Mouse (Mus musculus): ENCODE measurements around the gene Fastk. TPM values are rescaled to one million over a fixed set of nuclear protein-coding genes. Genes with fewer than 3 reads are reported as not detected.

Gene Fastk
- polyA plus RNA-seq (2015; fragmentation: Nextera tagmentation; extraction: Ambion mirVana): 88.1 and 96.1 TPM in 2 replicates

- Histone ChIP-seq H3K27ac (peak within 1 kb of the TSS; percentile 94), H3K27me3 (no peaks in the 10 kb centered on the region; the same call in 1 of the 2 replicates), H3K4me3 (peak within 1 kb of the TSS; percentile 93), H3K36me3 (peaks cover 40% of the 10 kb centered on the region), H3K9ac (peak within 1 kb of the TSS; percentile 97), H3K9me3 (no peaks in the 10 kb centered on the region), H3K4me2 (peak within 1 kb of the TSS; percentile 95), H3K4me1 (replicated peaks) (peaks cover 41% of the 10 kb centered on the region)
- ATAC-seq (ENCODE audit: low FRiP score): peak; percentile 83
- WGBS: 0% methylated on average over 55 of the region's 60 CpGs
Observed at GRCm38 (mm10) chr5:24444746-24445427, at the start of gene Fastk. TSS of gene Fastk (minus strand) at chr5:24445287.

- no peak for ATAC-seq (ENCODE audit: low FRiP score)
- Histone ChIP-seq H3K9ac (no peak overlapping the region), H3K27me3 (0 out of 2 replicates have a peak, but pooled peaks cover 3% of the 10 kb centered on the region), H3K4me1 (replicated peaks) (peaks cover 74% of the 10 kb centered on the region), H3K36me3 (peaks cover 90% of the 10 kb centered on the region), H3K4me2 (no peak overlapping the region), H3K9me3 (no peaks in the 10 kb centered on the region), H3K4me3 (no peak overlapping the region), H3K27ac (no peak overlapping the region)
- WGBS: 84% methylated on average over 16 of the region's 16 CpGs
Observed at GRCm38 (mm10) chr5:24492546-24493285, 47.6 kb upstream of the Fastk start.

GRCm38 (mm10) chr5:24490413-24490920 is 45.4 kb upstream of the Fastk start:
- Histone ChIP-seq H3K4me2 (no peak overlapping the region), H3K4me3 (no peak overlapping the region), H3K9me3 (no peaks in the 10 kb centered on the region), H3K36me3 (peaks cover 84% of the 10 kb centered on the region), H3K9ac (no peak overlapping the region; the same call in 1 of the 2 replicates), H3K4me1 (replicated peaks) (peaks cover 73% of the 10 kb centered on the region), H3K27me3 (0 out of 2 replicates have a peak, but pooled peaks cover 3% of the 10 kb centered on the region), H3K27ac (peak overlapping the region; percentile 77)
- WGBS: 57% methylated on average over 14 of the region's 14 CpGs
- ATAC-seq (ENCODE audit: low FRiP score): peak; percentile 26; the same call in 1 of the 2 replicates

GRCm38 (mm10) chr5:24486738-24487137 is 41.7 kb upstream of the Fastk start:
- no peak overlapping the region for H3K4me2 ChIP-seq
- no peaks in the 10 kb centered on the region for H3K9me3 ChIP-seq
- no peak overlapping the region for H3K4me3 ChIP-seq
- 0 out of 2 replicates have a peak overlapping the region, but pooled peaks have one; percentile 30 for H3K27ac ChIP-seq
- 0 out of 2 replicates have a peak, but pooled peaks cover 5% of the 10 kb centered on the region for H3K27me3 ChIP-seq
- no peak overlapping the region for H3K9ac ChIP-seq
- peaks cover 72% of the 10 kb centered on the region for H3K36me3 ChIP-seq
- peaks cover 90% of the 10 kb centered on the region for H3K4me1 ChIP-seq (replicated peaks)
- WGBS: 92% methylated on average over 5 of the region's 5 CpGs
- ATAC-seq (ENCODE audit: low FRiP score): no peak

- peak overlapping the region; percentile 82 for H3K27ac ChIP-seq
- H3K36me3 ChIP-seq: peaks cover 70% of the 10 kb centered on the region
- H3K4me1 ChIP-seq (replicated peaks): peaks cover 93% of the 10 kb centered on the region
- H3K4me2 ChIP-seq: no peak overlapping the region
- H3K9me3 ChIP-seq: no peaks in the 10 kb centered on the region
- 0 out of 2 replicates have a peak, but pooled peaks cover 5% of the 10 kb centered on the region for H3K27me3 ChIP-seq
- no peak overlapping the region for H3K4me3 ChIP-seq
- H3K9ac ChIP-seq: no peak overlapping the region
- ATAC-seq (ENCODE audit: low FRiP score): no peak
- WGBS: 3% methylated on average over 8 of the region's 8 CpGs
Observed at GRCm38 (mm10) chr5:24486097-24486496, 41.0 kb upstream of the Fastk start.

- Histone ChIP-seq H3K4me3 (peak overlapping the region; percentile 15), H3K9ac (peak overlapping the region; percentile 65; the same call in 1 of the 2 replicates), H3K36me3 (peaks cover 70% of the 10 kb centered on the region), H3K4me1 (replicated peaks) (peaks cover 92% of the 10 kb centered on the region), H3K27ac (peak overlapping the region; percentile 82), H3K4me2 (peak overlapping the region; percentile 50), H3K27me3 (0 out of 2 replicates have a peak, but pooled peaks cover 5% of the 10 kb centered on the region), H3K9me3 (no peaks in the 10 kb centered on the region)
- ATAC-seq (ENCODE audit: low FRiP score): peak; percentile 18; the same call in 1 of the 2 replicates
- WGBS: 14% methylated on average over 22 of the region's 22 CpGs
Observed at GRCm38 (mm10) chr5:24484963-24485362, 39.9 kb upstream of the Fastk start.

GRCm38 (mm10) chr5:24483326-24483725 is 38.2 kb upstream of the Fastk start:
- Histone ChIP-seq H3K27me3 (0 out of 2 replicates have a peak, but pooled peaks cover 8% of the 10 kb centered on the region), H3K4me2 (no peak overlapping the region), H3K4me3 (no peak overlapping the region), H3K27ac (peak overlapping the region; percentile 26; the same call in 1 of the 2 replicates), H3K4me1 (replicated peaks) (peaks cover 79% of the 10 kb centered on the region), H3K9ac (no peak overlapping the region), H3K36me3 (peaks cover 68% of the 10 kb centered on the region), H3K9me3 (no peaks in the 10 kb centered on the region)
- WGBS: 17% methylated on average over 8 of the region's 11 CpGs
- peak; percentile 22; the same call in 1 of the 2 replicates for ATAC-seq (ENCODE audit: low FRiP score)

GRCm38 (mm10) chr5:24482247-24483079 is 37.4 kb upstream of the Fastk start:
- Histone ChIP-seq H3K9me3 (no peaks in the 10 kb centered on the region), H3K9ac (0 out of 2 replicates have a peak overlapping the region, but pooled peaks have one; percentile 55), H3K27me3 (0 out of 2 replicates have a peak, but pooled peaks cover 8% of the 10 kb centered on the region), H3K4me3 (no peak overlapping the region), H3K4me2 (no peak overlapping the region), H3K27ac (peak overlapping the region; percentile 70), H3K4me1 (replicated peaks) (peaks cover 71% of the 10 kb centered on the region), H3K36me3 (peaks cover 68% of the 10 kb centered on the region)
- peak; percentile 9; the same call in 1 of the 2 replicates for ATAC-seq (ENCODE audit: low FRiP score)
- WGBS: 43% methylated on average over 40 of the region's 41 CpGs

GRCm38 (mm10) chr5:24481647-24482046 is 36.6 kb upstream of the Fastk start:
- H3K4me1 ChIP-seq (replicated peaks): peaks cover 64% of the 10 kb centered on the region
- H3K9ac ChIP-seq: peak overlapping the region; percentile 53
- peak overlapping the region; percentile 40; the same call in 1 of the 2 replicates for H3K27ac ChIP-seq
- H3K27me3 ChIP-seq: 0 out of 2 replicates have a peak, but pooled peaks cover 8% of the 10 kb centered on the region
- no peak overlapping the region for H3K4me3 ChIP-seq
- no peak overlapping the region for H3K4me2 ChIP-seq
- peaks cover 71% of the 10 kb centered on the region for H3K36me3 ChIP-seq
- 8% methylated on average over 3 of the region's 4 CpGs for WGBS
- ATAC-seq (ENCODE audit: low FRiP score): peak; percentile 36
- H3K9me3 ChIP-seq: no peaks in the 10 kb centered on the region

GRCm38 (mm10) chr5:24477909-24478308 is 32.8 kb upstream of the Fastk start:
- Histone ChIP-seq H3K9ac (no peak overlapping the region), H3K4me1 (replicated peaks) (peaks cover 59% of the 10 kb centered on the region), H3K4me3 (no peak overlapping the region), H3K36me3 (peaks cover 61% of the 10 kb centered on the region), H3K9me3 (no peaks in the 10 kb centered on the region), H3K4me2 (no peak overlapping the region), H3K27ac (no peak overlapping the region), H3K27me3 (peaks cover 35% of the 10 kb centered on the region)
- WGBS: 84% methylated on average over 9 of the region's 9 CpGs
- ATAC-seq (ENCODE audit: low FRiP score): no peak

- H3K36me3 ChIP-seq: peaks cover 44% of the 10 kb centered on the region
- H3K4me3 ChIP-seq: peak overlapping the region; percentile 40; the same call in 1 of the 2 replicates
- peak overlapping the region; percentile 70 for H3K4me2 ChIP-seq
- H3K27me3 ChIP-seq: peaks cover 43% of the 10 kb centered on the region
- H3K9me3 ChIP-seq: no peaks in the 10 kb centered on the region
- no peak for ATAC-seq (ENCODE audit: low FRiP score)
- H3K9ac ChIP-seq: peak overlapping the region; percentile 72
- H3K27ac ChIP-seq: no peak overlapping the region
- H3K4me1 ChIP-seq (replicated peaks): peaks cover 48% of the 10 kb centered on the region
- 78% methylated on average over 6 of the region's 6 CpGs for WGBS
Observed at GRCm38 (mm10) chr5:24475476-24476241, 30.6 kb upstream of the Fastk start.
